Mouse (Mus musculus) ZHBTc4 (cell line): ENCODE results near the gene Dennd4b.
"Not testable (repeated sequence)": the region's sequence is repeated elsewhere in the genome, so short reads cannot be mapped to it uniquely, and the experiment has no call there.

Experiments
- DNase-seq: peaks from one replicate; pipeline ENCODE4 v3.0.0-alpha.2; 2011; ENCODE audit warnings: low read depth, low spot score

Gene Dennd4b

DNA sequence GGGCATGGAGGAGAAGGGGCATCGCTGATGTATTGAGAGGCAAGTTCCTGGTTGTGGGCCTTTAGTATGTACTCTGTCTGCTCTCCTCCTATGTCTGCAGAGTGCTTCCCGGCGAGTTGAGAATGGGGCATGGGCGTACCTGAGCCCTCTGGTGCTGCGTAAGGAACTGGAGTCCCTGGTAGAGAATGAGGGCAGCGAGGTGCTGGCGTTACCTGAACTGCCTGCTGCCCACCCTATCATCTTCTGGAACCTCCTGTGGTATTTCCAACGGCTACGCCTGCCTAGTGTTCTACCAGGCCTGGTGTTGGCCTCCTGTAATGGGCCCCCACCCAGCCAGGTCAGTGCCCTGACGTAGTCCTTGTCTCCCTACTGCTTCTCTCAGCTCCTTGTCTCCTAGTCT lies 13.2 kb downstream of the Dennd4b start:
- DNase-seq = no peak

- no peak for DNase-seq
Measured at GRCm38 (mm10) chr3:90279216-90279615, 14.2 kb downstream of the Dennd4b start.

- DNase-seq = no peak
Measured at GRCm38 (mm10) chr3:90279743-90280142, 14.8 kb downstream of the Dennd4b start.

DNA sequence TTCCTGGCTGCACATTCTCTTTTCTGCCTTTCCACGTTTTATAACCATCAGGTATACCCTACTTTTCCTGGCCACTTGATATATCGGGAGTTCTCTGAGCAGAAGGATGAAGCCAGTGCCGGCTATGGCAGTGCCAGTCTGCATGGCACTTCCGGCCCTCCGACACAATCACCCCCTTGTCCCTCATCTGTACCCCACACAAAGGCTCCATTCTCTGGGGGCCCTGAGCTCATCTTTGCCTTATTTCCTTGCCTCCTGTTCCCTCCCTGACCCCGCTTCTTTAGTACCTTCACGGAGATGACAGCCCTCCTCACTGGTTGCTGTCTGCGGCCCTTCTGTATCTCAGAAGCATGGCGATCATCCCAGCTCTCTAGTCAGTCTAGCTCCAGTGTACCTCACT lies 15.7 kb downstream of the Dennd4b start:
- DNase-seq = no peak

GRCm38 (mm10) chr3:90284150-90284549 lies 19.2 kb downstream of the Dennd4b start:
- no peak for DNase-seq

DNA sequence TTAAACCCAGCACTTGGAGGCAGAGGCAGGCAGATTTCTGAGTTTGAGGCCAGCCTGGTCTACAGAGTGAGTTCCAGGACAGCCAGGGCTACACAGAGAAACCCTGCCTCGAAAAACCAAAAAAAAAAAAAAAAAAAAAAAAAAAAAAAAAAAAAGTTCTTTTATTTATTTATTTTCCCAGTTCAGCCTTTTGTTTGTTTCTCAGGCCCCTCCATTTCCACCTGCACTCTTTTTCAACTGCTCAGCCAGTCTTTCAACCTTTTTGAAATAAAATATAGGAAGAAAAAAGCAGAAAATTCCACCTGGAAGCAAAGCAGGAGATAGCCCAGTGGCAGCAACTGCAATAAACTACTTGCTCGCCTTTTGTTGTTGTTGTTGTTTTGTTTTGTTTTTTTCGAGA lies 24.4 kb downstream of the Dennd4b start:
- not testable (repeated sequence) for DNase-seq

DNA sequence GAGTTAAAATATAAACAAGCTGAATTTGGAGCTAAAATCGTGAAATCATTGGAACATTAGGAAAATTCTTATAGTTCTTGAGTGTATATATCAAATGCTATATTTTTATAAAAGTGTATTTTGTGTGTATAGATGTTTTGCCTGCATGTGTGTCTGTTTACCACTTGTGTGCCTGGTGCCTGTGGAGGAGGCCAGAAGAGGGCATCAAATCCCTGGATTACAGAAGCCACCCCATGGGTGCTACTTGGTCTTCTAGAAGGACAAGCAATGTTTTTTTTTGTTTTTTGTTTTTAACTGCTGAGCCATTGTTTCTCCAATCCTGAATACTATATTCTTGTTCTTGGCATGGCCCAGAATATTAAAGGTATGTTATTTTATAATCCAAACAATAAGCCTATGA lies 25.6 kb downstream of the Dennd4b start:
- DNase-seq = no peak

DNA sequence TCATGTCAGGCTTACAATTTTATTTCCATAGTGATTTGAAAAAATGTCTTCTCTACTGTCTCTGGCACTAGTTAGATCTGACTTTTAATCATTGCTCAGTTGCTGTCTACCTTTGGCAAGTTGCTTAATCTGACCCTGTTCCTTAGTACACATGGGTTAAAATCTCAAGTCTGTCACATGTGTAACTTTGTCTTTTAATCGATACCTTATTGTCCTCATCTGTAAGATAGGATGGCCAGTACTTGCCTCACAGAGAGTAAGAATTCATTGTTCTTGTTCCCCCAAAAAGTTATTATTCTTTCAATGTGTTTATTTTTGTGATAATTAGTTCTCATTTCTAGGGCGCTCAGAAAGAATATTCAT lies 27.0 kb downstream of the Dennd4b start:
- DNase-seq = no peak

DNA sequence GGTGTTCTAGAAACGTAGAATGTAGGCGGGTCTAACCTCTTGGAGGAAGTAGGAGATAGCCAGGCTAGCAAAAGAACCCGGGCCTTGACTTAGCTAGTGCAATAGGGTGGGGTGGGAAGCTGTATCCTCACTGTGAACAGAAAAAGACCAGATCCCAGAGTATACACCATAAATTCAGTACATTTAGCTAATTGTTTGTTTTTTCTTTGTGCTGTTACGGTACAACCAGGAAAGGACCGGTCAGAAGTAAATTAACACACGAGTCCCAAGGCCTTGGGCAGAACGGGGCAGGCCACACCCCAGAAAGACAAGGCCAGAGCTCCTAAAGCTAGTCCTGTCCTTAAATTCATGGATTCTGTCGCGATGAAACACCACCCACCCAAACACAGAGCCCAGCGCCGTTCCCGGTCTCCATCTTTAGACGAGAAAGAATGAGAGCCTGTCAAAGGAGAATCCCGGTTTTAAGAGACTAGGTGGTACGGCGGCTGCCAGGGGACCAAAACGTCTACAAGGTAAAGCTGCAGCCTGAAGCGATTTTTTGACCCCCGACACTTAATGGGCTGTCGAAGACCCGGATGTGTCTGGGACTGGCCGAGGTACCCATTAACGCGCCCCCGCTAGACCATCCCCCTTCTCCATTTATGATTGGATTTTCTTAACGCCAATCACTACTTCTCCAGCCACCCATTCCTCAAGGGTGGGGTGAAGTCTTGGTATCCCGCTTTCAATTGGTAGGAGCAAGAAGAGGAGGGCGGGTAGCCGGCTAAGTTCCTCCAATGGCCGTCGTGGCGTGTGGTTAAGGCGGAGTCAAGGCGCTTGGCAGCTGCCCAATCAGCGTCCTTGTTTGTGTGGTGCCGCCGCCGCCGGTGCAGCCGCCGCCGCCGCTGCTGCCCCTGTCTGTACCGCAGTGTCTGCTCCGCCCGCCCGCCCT lies 27.6 kb downstream of the Dennd4b start, which contains the start of gene Gatad2b:
Gatad2b (plus strand) TSS at position 834 of the 931 bp plus-strand sequence.
- peak; percentile 100 for DNase-seq

DNA sequence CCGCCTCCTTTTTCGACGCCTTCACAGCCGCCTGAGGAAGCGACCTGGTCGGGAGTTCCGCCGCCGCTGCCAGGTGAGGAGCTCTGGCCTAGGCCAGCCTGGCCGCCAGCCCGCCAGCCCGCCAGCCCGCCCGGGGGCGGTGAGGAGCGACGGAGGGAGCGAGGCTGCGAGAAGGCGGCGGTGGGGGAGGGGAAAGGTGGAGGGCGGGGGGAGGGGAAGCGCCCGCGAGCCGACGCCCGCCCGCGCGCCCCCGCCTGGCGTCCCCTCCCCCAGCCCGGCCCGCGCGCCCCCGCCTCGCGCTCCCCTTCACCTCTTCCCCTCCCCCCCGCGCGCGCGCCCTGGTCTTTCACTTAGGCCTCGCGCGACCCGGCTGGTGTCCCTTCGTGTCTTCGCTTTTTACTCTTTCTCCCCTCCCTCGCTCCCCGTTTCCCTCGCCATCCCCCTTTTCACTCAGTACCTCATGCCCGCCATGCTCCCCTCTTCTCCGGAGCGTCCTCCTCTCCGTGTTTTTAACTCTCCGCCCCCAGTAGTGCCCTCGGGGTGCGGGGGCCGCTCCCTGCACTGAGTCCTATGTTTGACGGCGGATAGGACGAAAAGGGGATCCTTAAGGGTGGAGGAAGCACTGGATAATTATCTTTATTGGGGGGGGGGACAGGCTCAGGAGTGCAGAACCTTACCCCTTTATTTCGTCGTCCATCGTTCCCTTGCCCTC lies 28.5 kb downstream of the Dennd4b start:
- DNase-seq = peak; percentile 90

DNA sequence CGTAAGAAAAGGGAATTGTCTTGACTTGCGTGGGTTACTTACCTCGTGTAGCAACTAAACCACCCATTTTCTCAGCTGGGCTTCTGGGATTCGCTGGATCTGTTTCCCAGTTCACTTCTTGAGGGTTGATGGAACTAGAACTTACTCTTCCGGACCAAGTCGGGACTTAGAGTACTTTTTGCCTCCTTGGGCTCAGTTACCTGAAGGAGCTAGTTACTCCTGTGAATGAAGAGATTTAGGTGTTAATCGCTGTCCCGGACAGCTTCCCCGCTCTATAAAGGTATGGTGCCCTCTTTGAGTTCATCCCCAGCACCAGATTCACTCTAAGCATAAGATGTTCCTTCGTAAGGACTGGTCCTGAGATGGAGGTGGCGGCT lies 29.1 kb downstream of the Dennd4b start:
- no peak for DNase-seq

GRCm38 (mm10) chr3:90294651-90295050 lies 29.7 kb downstream of the Dennd4b start:
- DNase-seq = no peak

GRCm38 (mm10) chr3:90305801-90306200 lies 40.8 kb downstream of the Dennd4b start:
- DNase-seq = no peak

DNA sequence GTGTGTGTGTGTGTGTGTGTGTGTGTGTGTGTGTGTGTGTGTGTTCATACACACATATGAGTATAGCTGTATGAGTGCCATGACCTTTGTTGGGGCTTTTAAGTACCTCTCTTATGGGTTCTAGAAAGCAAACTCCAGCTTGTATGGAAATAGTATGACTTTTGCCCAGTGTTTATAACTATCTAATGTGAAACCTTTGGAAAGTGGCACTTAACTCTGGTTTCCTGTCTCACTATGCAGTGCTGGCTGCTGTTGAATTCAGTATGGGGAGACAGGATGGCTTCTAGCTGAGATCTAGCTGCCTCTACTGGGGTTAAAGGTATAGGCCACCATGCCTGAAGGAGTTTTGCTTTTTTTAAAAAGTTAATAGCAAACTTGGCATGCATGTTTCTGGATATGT lies 44.6 kb downstream of the Dennd4b start:
- DNase-seq = no peak

DNA sequence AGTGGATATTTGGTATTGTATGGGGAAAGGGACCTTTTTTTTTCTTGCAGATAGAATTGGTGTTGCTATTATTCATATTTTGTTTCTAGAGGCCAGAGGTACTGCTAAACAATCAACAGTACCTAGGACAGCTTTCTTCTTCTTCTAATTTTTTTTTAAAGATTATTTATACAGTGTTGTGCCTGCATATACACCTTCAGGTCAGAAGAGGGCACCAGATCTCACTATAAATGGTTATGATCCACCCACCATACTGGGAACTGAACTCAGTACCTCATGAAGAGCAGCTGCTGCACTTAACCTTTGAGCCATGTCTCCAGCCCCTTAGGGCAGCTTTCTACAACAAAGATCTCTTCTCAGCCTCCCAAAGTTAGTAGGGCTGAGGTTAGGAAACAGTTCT lies 48.4 kb downstream of the Dennd4b start:
- peak; percentile 62 for DNase-seq

GRCm38 (mm10) chr3:90314241-90314640 lies 49.3 kb downstream of the Dennd4b start:
- no peak for DNase-seq

- no peak for DNase-seq
Measured at GRCm38 (mm10) chr3:90322289-90322688, 57.3 kb downstream of the Dennd4b start.

- DNase-seq = no peak
Measured at GRCm38 (mm10) chr3:90323119-90323518, 58.1 kb downstream of the Dennd4b start.
